Mouse (Mus musculus) thymus, adult 18-20 months (tissue): ENCODE data around the gene Susd5.
"Not testable (repeated sequence)": the region's sequence is repeated elsewhere in the genome, so short reads cannot be mapped to it uniquely, and the experiment has no call there.

Experiments
- DNase-seq, 2 experiments: peaks; one replicate each; pipeline ENCODE4 v3.0.0; 2022; ENCODE audit warnings: mixed read lengths in 2 of 2

Susd5 gene

DNA sequence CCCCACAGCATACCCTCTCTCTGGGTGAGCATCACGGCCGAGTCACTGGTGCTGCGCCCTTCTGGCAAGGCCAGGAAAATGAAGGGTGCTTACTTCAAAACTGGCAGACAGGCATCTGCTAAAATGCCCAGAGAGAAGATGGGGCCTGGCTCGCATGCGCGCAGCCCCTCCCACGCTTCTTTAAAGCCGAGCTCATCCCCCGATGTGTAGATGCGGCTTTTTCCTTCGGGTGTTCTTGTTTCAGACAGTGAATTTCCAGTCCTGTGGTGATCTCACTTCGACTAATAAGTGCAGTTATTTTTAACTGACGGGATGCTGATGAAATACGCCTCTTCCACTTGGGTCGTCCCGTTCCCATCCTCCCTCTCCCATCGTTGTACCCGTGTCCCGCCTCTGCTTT lies 16.7 kb downstream of the Susd5 start:
- DNase-seq: no peak

DNA sequence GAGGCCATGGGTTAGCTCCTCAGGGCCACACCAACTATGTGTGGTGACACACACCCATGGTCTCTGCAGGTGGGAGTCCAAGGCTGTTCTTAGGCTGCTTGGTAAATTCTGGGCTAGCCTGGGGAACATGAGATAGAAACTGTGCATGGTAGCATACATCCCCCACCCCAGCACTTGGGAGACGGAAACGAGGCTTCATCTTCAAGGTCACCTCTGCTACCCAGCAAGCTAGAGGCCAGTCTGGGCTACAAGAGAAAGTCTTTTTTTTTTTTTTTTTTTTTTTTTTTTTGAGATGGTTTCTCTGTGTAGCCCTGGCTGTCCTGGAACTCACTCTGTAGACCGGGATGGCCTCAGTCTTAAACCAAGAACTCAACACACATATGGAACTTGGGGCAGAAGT lies 29.5 kb downstream of the Susd5 start:
- no peak for DNase-seq

DNA sequence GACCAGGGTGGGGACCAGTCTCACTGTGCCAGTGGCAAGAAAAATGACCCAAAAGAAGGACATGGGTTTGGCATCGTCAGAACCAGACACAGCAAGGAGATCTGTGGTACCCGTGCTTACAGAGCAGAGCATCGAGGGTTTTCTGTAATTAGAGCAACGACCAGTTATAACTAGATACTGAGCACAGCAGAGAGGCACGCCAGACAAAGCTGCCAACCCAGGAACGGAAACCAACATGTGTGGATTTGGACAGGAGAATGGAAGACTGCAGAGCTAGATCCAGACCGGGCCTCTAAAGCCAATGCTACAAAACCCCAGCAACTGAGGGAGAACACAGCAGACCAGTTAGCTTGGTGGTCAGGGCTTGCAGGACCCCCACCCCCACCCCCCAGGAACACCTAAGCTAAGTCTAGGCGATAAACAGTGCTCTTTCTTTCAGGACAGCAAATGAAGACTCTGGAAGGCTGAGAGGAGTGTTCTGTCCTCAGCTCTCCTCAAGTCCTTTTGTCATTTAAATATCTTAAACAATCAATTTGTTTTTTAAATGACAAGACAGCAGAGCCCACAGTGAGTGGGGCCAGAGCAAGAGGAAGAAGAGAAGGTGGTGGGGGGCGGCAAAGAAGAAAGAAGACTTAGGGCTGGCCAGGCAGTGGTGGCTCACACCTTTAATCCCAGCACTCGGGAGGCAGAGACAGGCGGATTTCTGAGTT lies 30.3 kb downstream of the Susd5 start:
- no peak for DNase-seq

- not testable (repeated sequence) for DNase-seq
Observed at GRCm38 (mm10) chr9:114088885-114089284, 31.9 kb downstream of the Susd5 start.

- DNase-seq: not testable (repeated sequence)
Observed at GRCm38 (mm10) chr9:114092188-114092587, 35.2 kb downstream of the Susd5 start.

DNA sequence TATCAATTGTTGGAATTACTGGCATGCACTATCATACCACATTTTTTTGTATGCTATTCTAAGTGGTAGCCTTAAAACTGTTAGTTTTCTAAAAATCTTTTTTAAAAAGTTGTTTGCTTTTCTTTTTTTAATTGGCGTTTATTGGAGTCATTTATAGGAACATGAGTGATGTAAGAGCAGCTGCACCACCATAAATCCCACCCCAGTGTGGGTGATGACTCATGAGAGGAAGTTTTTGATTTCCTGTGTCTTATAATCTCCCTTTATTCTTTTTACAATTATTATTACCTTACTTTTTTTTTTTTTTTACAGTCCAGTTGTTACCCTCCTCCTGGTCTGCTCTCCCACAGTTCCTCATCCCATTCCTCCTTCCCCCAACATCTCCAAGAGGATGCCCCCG lies 37.9 kb downstream of the Susd5 start:
- DNase-seq: no peak

DNA sequence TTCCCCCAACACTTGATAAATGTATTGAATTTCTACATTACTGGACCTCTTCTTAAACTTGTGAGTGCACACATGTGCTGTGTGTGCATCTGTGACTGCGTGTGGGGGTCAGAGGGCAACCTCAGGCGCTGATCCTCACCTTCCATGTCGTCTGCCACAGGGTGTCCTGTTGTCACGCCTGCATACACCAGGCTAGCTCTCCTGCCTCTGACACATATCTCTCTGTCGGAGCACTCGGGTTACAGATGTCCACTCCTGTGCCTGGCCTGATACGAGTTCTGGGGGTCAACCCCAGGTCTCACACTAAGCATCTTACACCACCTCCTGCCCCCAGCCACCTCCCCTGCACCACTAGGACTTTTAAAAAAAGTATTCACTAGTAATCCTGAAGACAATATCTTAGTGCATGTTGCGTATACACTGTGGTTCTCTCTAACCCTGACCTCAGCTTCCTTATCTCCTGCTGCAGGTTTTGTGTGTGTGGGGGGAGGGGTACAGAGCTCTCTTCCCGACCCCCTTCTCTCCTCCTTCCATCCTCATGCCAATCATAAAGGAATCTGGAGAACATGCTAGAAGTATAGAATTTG lies 41.9 kb downstream of the Susd5 start:
- DNase-seq: no peak

DNA sequence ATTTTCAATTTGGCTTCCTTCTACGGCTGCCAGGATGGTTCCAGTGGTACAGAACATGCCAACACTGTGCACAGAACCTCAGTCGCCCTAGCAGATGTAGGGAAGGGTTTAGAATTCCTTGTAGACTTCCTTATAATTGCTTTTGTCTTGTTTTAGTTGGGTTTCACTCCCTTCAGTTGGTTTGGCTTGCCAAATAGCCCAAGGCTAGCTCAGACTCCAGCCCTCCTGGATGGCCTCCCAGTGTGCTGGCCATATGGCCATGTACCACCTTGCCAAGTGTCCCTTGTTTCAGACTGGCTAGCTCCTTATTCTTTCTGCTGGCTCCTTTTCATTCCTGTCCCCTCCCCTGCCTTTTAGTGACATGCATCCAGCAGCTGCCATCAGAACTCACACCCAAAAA lies 53.3 kb downstream of the Susd5 start:
- no peak for DNase-seq

- DNase-seq: no peak
Observed at GRCm38 (mm10) chr9:114111161-114111560, 54.2 kb downstream of the Susd5 start.

DNA sequence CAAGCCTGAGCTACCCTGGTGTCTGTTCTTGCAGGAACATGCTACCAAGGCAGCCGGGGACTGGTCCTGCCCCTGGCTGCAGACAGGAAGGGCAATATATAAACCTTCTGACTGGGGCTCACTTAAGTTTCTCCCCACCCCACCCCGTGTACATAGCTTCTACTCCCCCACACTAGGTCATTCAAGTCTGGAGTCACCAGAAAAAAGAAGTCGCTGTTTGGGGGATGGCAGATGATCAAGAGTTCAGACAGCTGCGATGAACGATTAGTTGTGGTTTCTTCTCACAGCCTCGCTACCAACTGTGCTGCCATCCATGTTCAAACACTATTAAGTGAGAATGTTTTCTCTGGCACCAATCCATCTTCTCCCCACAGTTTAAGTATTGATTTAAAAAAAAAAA lies 55.3 kb downstream of the Susd5 start:
- DNase-seq: no peak

DNA sequence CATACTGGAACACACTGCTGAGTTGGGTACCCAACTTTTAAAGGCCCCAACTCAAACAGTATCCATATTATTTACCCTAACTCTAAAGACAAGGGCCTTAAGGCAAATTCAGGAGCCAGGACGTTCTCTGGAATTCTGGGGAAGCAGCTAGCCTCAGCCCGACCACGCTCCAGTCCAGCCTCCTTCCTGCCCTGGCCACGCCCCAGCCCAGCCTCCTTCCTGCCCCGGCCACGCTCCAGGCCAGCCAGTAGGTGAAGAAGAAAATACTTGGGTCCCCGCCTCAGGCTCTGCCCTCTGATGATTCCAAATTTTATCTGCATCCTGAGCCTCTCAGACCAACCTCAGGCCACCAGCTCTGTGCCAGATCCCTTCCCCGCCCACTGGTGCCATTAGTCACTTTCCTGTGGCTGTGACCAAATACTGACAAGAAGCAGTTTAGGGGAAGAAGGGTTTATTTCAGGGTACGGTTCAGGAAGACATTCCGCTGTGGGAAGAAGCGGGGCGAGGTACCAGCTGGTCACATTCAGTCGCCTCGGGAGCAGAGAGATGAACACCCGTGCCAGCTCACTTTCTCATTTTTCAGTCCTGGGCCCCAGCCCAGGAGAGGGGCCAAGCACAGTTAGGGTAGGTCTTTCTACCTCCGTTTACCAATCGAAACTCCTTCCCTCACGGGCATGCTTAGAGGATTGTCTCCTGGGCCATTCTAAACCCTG lies 57.1 kb downstream of the Susd5 start:
- no peak for DNase-seq

- not testable (repeated sequence) for DNase-seq
Observed at GRCm38 (mm10) chr9:114116672-114117071, 59.7 kb downstream of the Susd5 start.

- DNase-seq: not testable (repeated sequence)
Observed at GRCm38 (mm10) chr9:114122862-114123261, 65.9 kb downstream of the Susd5 start.

DNA sequence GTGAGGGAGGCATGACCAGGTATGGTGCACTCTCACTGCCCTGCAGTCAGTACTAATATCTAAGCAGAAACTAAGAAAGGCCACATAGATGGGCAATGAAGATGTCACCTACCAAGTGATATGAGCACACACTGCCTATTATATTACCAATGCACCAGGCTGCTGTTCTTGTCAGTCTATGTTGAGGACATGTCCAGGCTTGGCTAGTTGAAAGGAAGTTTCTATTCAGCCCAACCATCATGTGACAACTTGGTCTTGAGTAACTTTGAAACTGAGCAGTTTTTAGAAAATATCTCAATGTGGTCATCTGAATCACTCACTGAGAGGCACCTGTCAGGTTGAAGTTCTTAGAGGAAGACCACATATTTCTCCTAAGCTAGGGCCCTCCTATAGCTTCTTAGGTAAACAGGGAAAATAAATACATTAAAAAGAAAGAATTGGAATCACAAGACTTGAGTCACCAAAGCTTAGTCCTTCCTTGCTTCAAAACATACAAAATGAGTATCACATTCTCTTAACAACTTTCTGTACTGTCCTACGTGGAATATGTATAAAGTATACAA lies 72.4 kb downstream of the Susd5 start:
- DNase-seq: not testable (repeated sequence)
